Mouse (Mus musculus): ENCODE measurements around the gene Col24a1. TPM values are rescaled to one million over a fixed set of nuclear protein-coding genes. Genes with fewer than 3 reads are reported as not detected.

Col24a1 gene
- polyA plus RNA-seq, 1 experiment: 9.0 TPM

GRCm38 (mm10) chr3:145575340-145575739, 283.1 kb downstream of the Col24a1 start:
- no peak overlapping the region; the same call in 1 of the 2 replicates for H3K4me3 ChIP-seq (ENCODE audit: insufficient read depth, low read length)
- peaks cover 2% of the 10 kb centered on the region; the same call in 1 of the 2 replicates for H3K4me1 ChIP-seq (ENCODE audit: control insufficient read depth, insufficient read depth, low read length)
- TF ChIP-seq CTCF (IDR thresholded peaks at IDR 0.05; ENCODE audit: extremely low read depth, insufficient read depth, low read length) (no peak), POLR2A (IDR thresholded peaks at IDR 0.05; ENCODE audit: extremely low read depth, insufficient read depth, low read length) (no peak)
- H3K27ac ChIP-seq (ENCODE audit: insufficient read depth, low read length): no peak overlapping the region

- Histone ChIP-seq H3K27ac (ENCODE audit: insufficient read depth, low read length) (no peak within 1 kb of the TSS), H3K4me3 (ENCODE audit: insufficient read depth, low read length) (peak within 1 kb of the TSS; percentile 57), H3K4me1 (ENCODE audit: control insufficient read depth, insufficient read depth, low read length) (peaks cover 2% of the 10 kb centered on the region; the same call in 1 of the 2 replicates)
- TF ChIP-seq CTCF (IDR thresholded peaks at IDR 0.05; ENCODE audit: extremely low read depth, insufficient read depth, low read length) (no peak), POLR2A (IDR thresholded peaks at IDR 0.05; ENCODE audit: extremely low read depth, insufficient read depth, low read length) (peak; percentile 59; the same call in 1 of the 2 replicates)
These were observed 283.6 kb downstream of the Col24a1 start, which contains the start of gene Znhit6 for GRCm38 (mm10) chr3:145575743-145576481. TSS of gene Znhit6 (plus strand) at chr3:145576205.

- TF ChIP-seq POLR2A (IDR thresholded peaks at IDR 0.05; ENCODE audit: extremely low read depth, insufficient read depth, low read length) (no peak), CTCF (IDR thresholded peaks at IDR 0.05; ENCODE audit: extremely low read depth, insufficient read depth, low read length) (no peak)
- Histone ChIP-seq H3K4me1 (ENCODE audit: control insufficient read depth, insufficient read depth, low read length) (peaks cover 2% of the 10 kb centered on the region; the same call in 1 of the 2 replicates), H3K4me3 (ENCODE audit: insufficient read depth, low read length) (peak overlapping the region; percentile 57), H3K27ac (ENCODE audit: insufficient read depth, low read length) (no peak overlapping the region)
These were observed 284.2 kb downstream of the Col24a1 start for GRCm38 (mm10) chr3:145576482-145576822.

- Histone ChIP-seq H3K4me1 (ENCODE audit: control insufficient read depth, insufficient read depth, low read length) (peaks cover 2% of the 10 kb centered on the region; the same call in 1 of the 2 replicates), H3K4me3 (ENCODE audit: insufficient read depth, low read length) (peak overlapping the region; percentile 57), H3K27ac (ENCODE audit: insufficient read depth, low read length) (no peak overlapping the region)
- TF ChIP-seq POLR2A (IDR thresholded peaks at IDR 0.05; ENCODE audit: extremely low read depth, insufficient read depth, low read length) (no peak), CTCF (IDR thresholded peaks at IDR 0.05; ENCODE audit: extremely low read depth, insufficient read depth, low read length) (no peak)
These were observed 284.6 kb downstream of the Col24a1 start for GRCm38 (mm10) chr3:145576876-145577275.

GRCm38 (mm10) chr3:145583043-145583442, 290.8 kb downstream of the Col24a1 start:
- H3K4me1 ChIP-seq (ENCODE audit: control insufficient read depth, insufficient read depth, low read length): no peaks in the 10 kb centered on the region
- no peak for TF ChIP-seq POLR2A (IDR thresholded peaks at IDR 0.05; ENCODE audit: extremely low read depth, insufficient read depth, low read length)
- TF ChIP-seq CTCF (IDR thresholded peaks at IDR 0.05; ENCODE audit: extremely low read depth, insufficient read depth, low read length): no peak
- H3K4me3 ChIP-seq (ENCODE audit: insufficient read depth, low read length): no peak overlapping the region
- no peak overlapping the region for H3K27ac ChIP-seq (ENCODE audit: insufficient read depth, low read length)

GRCm38 (mm10) chr3:145583522-145584200, 291.4 kb downstream of the Col24a1 start:
- H3K4me1 ChIP-seq (ENCODE audit: control insufficient read depth, insufficient read depth, low read length): no peaks in the 10 kb centered on the region
- H3K4me3 ChIP-seq (ENCODE audit: insufficient read depth, low read length): no peak overlapping the region
- TF ChIP-seq POLR2A (IDR thresholded peaks at IDR 0.05; ENCODE audit: extremely low read depth, insufficient read depth, low read length) (no peak), CTCF (IDR thresholded peaks at IDR 0.05; ENCODE audit: extremely low read depth, insufficient read depth, low read length) (no peak)
- H3K27ac ChIP-seq (ENCODE audit: insufficient read depth, low read length): no peak overlapping the region

GRCm38 (mm10) chr3:145590562-145590961, 298.3 kb downstream of the Col24a1 start:
- H3K4me3 ChIP-seq (ENCODE audit: insufficient read depth, low read length): no peak overlapping the region
- TF ChIP-seq CTCF (IDR thresholded peaks at IDR 0.05; ENCODE audit: extremely low read depth, insufficient read depth, low read length): no peak
- TF ChIP-seq POLR2A (IDR thresholded peaks at IDR 0.05; ENCODE audit: extremely low read depth, insufficient read depth, low read length): no peak
- H3K27ac ChIP-seq (ENCODE audit: insufficient read depth, low read length): no peak overlapping the region
- H3K4me1 ChIP-seq (ENCODE audit: control insufficient read depth, insufficient read depth, low read length): no peaks in the 10 kb centered on the region

- no peak overlapping the region for H3K4me3 ChIP-seq (ENCODE audit: insufficient read depth, low read length)
- no peak overlapping the region for H3K27ac ChIP-seq (ENCODE audit: insufficient read depth, low read length)
- TF ChIP-seq CTCF (IDR thresholded peaks at IDR 0.05; ENCODE audit: extremely low read depth, insufficient read depth, low read length): no peak
- TF ChIP-seq POLR2A (IDR thresholded peaks at IDR 0.05; ENCODE audit: extremely low read depth, insufficient read depth, low read length): no peak
- H3K4me1 ChIP-seq (ENCODE audit: control insufficient read depth, insufficient read depth, low read length): no peaks in the 10 kb centered on the region
These were observed 299.7 kb downstream of the Col24a1 start for GRCm38 (mm10) chr3:145591841-145592542.

- Histone ChIP-seq H3K27ac (ENCODE audit: insufficient read depth, low read length) (no peak overlapping the region), H3K4me1 (ENCODE audit: control insufficient read depth, insufficient read depth, low read length) (no peaks in the 10 kb centered on the region), H3K4me3 (ENCODE audit: insufficient read depth, low read length) (no peak overlapping the region)
- TF ChIP-seq CTCF (IDR thresholded peaks at IDR 0.05; ENCODE audit: extremely low read depth, insufficient read depth, low read length): no peak
- no peak for TF ChIP-seq POLR2A (IDR thresholded peaks at IDR 0.05; ENCODE audit: extremely low read depth, insufficient read depth, low read length)
These were observed 303.1 kb downstream of the Col24a1 start for GRCm38 (mm10) chr3:145595354-145595753.
